Mouse (Mus musculus): ENCODE measurements at regions not wholly inside any gene's neighbourhood (a gene's known extent, or its start where the extent isn't known, plus 50 kb on each side); places are given as distances from the start of the nearest gene placed in this dataset.

DNA sequence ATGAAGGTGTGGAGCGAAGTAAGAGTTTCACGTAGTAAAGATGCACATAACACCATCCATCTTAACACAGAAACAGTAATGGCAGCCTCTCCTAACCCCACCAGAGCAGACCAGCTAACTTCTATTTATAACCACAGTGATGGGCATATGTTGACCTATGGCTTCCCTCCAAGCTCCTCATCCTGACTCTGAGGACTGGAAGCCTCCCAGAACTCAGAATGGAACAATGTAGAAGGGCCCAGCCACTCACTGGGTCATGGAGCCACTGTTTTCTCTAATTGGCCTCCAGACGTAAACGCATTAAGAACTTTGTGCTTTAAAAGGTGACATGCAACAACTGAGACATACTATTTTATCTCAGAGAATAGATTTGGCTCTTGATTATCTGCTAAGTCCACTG lies 77.0 kb downstream of the Irs2 start:
- no peaks in the 10 kb centered on the region for H3K36me3 ChIP-seq
- H3K27me3 ChIP-seq (replicated peaks) = 0 out of 2 replicates have a peak, but pooled peaks cover 11% of the 10 kb centered on the region
- no peak overlapping the region for H3K27ac ChIP-seq (ENCODE audit: poor library complexity, severe bottlenecking)
- ATAC-seq (ENCODE audit: insufficient number of reproducible peaks, low FRiP score) = no peak
- H3K4me3 ChIP-seq = no peak overlapping the region
- H3K4me2 ChIP-seq = no peak overlapping the region
- H3K9me3 ChIP-seq (replicated peaks) = no peaks in the 10 kb centered on the region
- H3K9ac ChIP-seq = no peak overlapping the region
- H3K4me1 ChIP-seq (replicated peaks) = peaks cover 33% of the 10 kb centered on the region
- 80% methylated on average over 4 of the region's 4 CpGs for WGBS

DNA sequence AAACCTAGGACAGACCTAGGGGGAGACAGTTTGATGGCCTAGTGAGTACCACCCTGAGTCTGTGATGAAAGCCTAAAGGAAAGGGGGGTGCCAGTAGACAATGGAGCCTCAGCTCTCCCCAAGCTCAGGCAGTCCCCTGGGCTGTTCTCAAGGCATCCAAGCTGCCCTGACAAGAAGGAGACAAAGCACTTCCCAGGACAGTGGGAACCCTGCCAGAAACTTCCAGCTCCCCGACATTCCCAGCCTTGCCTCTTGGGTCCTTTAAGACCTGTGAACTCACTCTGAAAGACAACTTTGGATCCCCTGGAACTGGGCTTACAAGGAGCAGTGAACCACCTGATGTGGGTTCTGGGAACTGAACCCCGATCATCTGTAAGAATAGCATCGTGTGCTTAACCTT lies 79.4 kb downstream of the Irs2 start:
- 0 out of 2 replicates have a peak, but pooled peaks cover 6% of the 10 kb centered on the region for H3K27me3 ChIP-seq (replicated peaks)
- ATAC-seq (ENCODE audit: insufficient number of reproducible peaks, low FRiP score) = no peak
- 72% methylated on average over 3 of the region's 3 CpGs for WGBS
- H3K9ac ChIP-seq = no peak overlapping the region
- no peak overlapping the region for H3K4me3 ChIP-seq
- no peak overlapping the region for H3K4me2 ChIP-seq
- no peaks in the 10 kb centered on the region for H3K36me3 ChIP-seq
- peak overlapping the region; percentile 35; the same call in 1 of the 2 replicates for H3K27ac ChIP-seq (ENCODE audit: poor library complexity, severe bottlenecking)
- no peaks in the 10 kb centered on the region for H3K9me3 ChIP-seq (replicated peaks)
- H3K4me1 ChIP-seq (replicated peaks) = peaks cover 51% of the 10 kb centered on the region

DNA sequence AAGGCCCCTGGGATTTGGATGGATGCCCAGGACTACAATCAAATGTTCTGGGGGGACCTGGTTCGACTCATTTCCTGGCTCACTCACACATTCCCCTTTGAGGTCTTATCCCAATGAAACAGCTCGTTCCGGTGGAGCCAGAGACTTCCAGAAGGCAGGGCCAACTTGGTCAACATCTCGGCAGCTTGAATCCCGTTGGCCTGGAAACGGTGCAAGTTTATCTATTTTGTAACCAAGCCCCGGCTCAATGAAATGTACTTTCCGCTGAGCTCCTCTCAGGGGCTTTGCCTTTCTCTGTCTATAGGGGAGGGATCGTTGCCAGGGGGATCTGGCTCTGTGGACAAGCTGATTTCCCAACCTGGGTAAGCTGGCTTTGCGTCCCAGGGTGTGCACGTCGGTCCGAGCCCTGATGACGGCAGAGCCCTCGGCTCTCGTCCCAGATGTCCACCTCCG lies 79.9 kb downstream of the Irs2 start:
- ATAC-seq (ENCODE audit: insufficient number of reproducible peaks, low FRiP score) = peak; percentile 38
- no peak overlapping the region for H3K4me2 ChIP-seq
- H3K27me3 ChIP-seq (replicated peaks) = 0 out of 2 replicates have a peak, but pooled peaks cover 4% of the 10 kb centered on the region
- no peak overlapping the region for H3K9ac ChIP-seq
- peak overlapping the region; percentile 35; the same call in 1 of the 2 replicates for H3K27ac ChIP-seq (ENCODE audit: poor library complexity, severe bottlenecking)
- H3K36me3 ChIP-seq = no peaks in the 10 kb centered on the region
- H3K4me1 ChIP-seq (replicated peaks) = peaks cover 56% of the 10 kb centered on the region
- 57% methylated on average over 17 of the region's 17 CpGs for WGBS
- H3K4me3 ChIP-seq = no peak overlapping the region
- H3K9me3 ChIP-seq (replicated peaks) = no peaks in the 10 kb centered on the region

DNA sequence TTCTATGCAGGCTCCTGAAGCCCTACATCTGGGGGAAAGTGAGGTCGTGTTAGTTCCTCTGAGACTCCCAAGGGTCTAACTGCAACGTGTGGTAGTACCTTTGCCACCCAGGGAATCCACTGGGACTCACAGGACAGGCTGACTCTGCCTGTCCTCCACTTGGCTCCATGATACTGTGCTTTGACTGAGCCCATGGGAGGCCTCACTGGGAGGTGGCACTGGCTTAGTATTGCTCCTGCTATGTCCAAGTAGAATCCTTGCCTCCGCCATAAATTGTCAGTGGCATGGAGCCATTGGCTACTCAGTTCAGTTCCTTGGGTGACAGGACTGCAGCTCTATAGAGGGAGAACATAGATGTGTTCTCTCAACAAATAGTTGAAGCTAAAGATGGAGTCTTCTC lies 81.1 kb downstream of the Irs2 start:
- no peak for ATAC-seq (ENCODE audit: insufficient number of reproducible peaks, low FRiP score)
- Histone ChIP-seq H3K9ac (no peak overlapping the region), H3K4me3 (no peak overlapping the region), H3K27ac (ENCODE audit: poor library complexity, severe bottlenecking) (no peak overlapping the region), H3K4me2 (no peak overlapping the region), H3K36me3 (no peaks in the 10 kb centered on the region), H3K27me3 (replicated peaks) (no peaks in the 10 kb centered on the region), H3K9me3 (replicated peaks) (no peaks in the 10 kb centered on the region), H3K4me1 (replicated peaks) (peaks cover 68% of the 10 kb centered on the region)
- 60% methylated on average over 3 of the region's 3 CpGs for WGBS

DNA sequence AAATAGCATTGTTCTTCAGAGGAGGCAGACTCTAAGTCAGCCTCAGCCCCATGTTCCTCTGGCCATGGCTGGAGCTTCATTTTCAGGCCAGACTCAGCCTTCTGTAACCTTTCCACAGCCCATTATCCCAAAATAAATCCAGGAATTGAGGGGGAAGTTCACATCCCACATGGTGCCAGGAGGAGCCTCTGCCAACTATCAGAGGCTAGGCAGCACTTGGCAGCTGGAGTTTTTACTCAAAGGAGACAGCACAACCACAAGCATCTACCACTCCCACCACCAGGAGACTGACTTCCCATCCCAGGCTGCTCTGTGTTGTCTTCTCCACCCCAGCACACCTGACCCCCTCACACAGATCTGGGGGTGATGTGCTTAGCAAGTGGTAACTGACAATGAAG lies 81.7 kb downstream of the Irs2 start:
- ATAC-seq (ENCODE audit: insufficient number of reproducible peaks, low FRiP score) = no peak
- Histone ChIP-seq H3K9me3 (replicated peaks) (no peaks in the 10 kb centered on the region), H3K4me1 (replicated peaks) (peaks cover 74% of the 10 kb centered on the region), H3K4me3 (no peak overlapping the region), H3K27ac (ENCODE audit: poor library complexity, severe bottlenecking) (no peak overlapping the region), H3K9ac (0 out of 2 replicates have a peak overlapping the region, but pooled peaks have one; percentile 8), H3K4me2 (no peak overlapping the region), H3K36me3 (no peaks in the 10 kb centered on the region), H3K27me3 (replicated peaks) (no peaks in the 10 kb centered on the region)

DNA sequence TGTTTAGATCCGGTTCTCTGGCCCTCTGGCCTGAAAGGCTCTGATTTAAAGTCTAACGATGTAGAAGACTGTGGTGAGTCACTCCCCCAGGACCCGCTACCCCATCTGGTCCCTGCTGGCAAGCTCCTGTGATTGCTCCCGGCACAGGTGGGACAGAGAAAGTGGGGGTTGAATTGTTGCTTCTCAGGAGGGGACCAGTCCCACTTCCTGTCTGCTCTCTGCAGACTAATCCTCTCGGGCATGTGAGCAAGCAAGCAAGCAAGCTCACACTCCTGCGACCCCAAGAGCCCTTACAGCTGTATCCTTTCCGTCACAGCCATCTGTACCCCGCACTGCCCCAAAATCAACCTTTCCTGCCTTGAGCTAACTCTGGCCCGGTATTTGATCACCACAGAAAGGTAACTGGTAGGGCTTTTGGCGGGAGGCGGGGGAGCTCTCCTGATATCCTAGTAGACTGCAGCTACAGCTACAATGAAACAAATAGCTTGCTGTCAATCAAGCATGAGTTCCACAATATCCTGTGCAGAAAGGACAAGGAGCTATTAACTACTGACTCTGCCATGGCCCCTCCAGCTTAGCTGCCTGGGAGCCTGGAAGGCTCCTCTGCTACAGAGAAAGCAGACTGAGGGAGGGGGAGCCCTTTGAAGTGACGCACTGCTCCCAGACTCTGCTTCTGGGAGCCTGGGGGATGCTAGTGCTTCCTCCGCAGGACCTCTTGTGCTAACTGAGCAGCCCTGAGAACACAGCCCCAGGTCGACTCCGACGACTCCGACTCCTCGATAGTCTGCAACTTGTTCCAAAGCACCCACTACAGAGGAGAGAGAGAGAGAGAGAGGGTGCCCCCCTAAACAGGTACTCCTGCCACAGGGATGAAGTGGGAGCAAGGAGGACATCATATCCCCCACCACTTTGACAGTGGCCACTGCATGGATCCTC lies 82.4 kb downstream of the Irs2 start:
- Histone ChIP-seq H3K27ac (ENCODE audit: poor library complexity, severe bottlenecking) (peak overlapping the region; percentile 82), H3K4me2 (peak overlapping the region; percentile 40), H3K4me3 (no peak overlapping the region), H3K9me3 (replicated peaks) (no peaks in the 10 kb centered on the region), H3K27me3 (replicated peaks) (no peaks in the 10 kb centered on the region), H3K36me3 (no peaks in the 10 kb centered on the region), H3K4me1 (replicated peaks) (peaks cover 79% of the 10 kb centered on the region), H3K9ac (peak overlapping the region; percentile 61)
- 12% methylated on average over 18 of the region's 18 CpGs for WGBS
- ATAC-seq (ENCODE audit: insufficient number of reproducible peaks, low FRiP score) = no peak

DNA sequence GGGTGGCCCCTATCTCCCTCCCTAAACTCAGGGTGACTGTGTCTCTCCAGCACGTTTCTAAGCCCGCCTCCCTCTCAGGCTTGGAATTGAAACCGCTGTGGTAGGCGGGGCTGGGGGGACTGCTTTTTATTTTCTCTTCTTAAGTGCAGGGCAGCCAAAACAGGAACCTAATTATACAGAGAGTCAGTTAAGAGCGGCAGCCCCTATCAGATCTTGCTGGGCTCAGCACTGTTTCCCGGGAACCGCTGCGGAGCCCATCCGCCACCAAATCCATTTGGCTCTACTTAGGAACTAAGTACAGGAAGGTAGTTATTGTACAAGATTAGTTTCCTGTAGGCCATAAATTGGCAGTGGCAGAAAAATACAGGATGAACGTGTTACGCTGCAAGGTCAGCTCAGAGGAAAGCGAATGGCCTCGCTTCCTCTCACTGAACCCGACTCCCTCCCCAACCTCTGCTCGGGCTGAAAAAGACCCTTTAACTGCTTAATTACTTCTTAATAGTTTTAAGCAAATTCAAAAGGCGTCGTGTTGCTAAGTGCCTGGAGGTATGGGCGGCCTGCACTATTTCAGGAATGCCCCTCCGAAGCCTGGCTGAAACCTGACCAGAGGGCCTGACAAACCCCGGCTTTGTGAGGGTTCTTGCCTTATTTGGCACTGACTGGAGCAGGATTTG lies 83.6 kb downstream of the Irs2 start:
- Histone ChIP-seq H3K9me3 (replicated peaks) (no peaks in the 10 kb centered on the region), H3K27ac (ENCODE audit: poor library complexity, severe bottlenecking) (peak overlapping the region; percentile 82), H3K4me1 (replicated peaks) (peaks cover 91% of the 10 kb centered on the region), H3K4me3 (no peak overlapping the region), H3K9ac (peak overlapping the region; percentile 61; the same call in 1 of the 2 replicates), H3K4me2 (peak overlapping the region; percentile 40), H3K27me3 (replicated peaks) (no peaks in the 10 kb centered on the region), H3K36me3 (no peaks in the 10 kb centered on the region)
- WGBS = 2% methylated on average over 20 of the region's 20 CpGs
- 0 out of 2 replicates have a peak, but pooled peaks have one; percentile 12 for ATAC-seq (ENCODE audit: insufficient number of reproducible peaks, low FRiP score)

DNA sequence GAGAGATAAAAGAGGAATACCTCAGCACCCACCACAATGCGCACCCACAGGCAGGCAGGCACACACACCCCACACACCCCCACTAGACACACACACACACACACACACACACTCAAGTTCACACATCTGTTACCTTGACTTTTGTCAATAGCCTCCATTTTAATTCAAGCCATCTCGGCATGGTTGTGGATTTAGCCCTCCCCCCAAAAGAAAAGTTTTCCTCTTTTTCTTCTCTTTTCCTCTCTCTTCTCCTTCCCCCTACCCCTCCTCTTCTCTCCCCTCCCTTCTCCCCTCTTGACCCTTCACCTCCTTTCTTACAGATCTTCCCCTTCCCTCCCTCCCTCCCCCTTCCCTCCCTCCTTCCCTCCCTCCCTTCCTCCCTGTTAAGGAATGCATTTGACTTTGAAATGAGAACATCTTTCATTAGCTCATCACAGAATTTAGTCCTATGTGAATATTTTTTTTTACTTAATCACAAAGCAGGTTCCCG lies 84.2 kb downstream of the Irs2 start:
- no peaks in the 10 kb centered on the region for H3K27me3 ChIP-seq (replicated peaks)
- WGBS = 12% methylated on average over 3 of the region's 3 CpGs
- no peaks in the 10 kb centered on the region for H3K9me3 ChIP-seq (replicated peaks)
- no peaks in the 10 kb centered on the region for H3K36me3 ChIP-seq
- H3K4me3 ChIP-seq = no peak overlapping the region
- peaks cover 91% of the 10 kb centered on the region for H3K4me1 ChIP-seq (replicated peaks)
- H3K27ac ChIP-seq (ENCODE audit: poor library complexity, severe bottlenecking) = peak overlapping the region; percentile 82; the same call in 1 of the 2 replicates
- H3K9ac ChIP-seq = 0 out of 2 replicates have a peak overlapping the region, but pooled peaks have one; percentile 1
- peak overlapping the region; percentile 40 for H3K4me2 ChIP-seq
- no peak for ATAC-seq (ENCODE audit: insufficient number of reproducible peaks, low FRiP score)

DNA sequence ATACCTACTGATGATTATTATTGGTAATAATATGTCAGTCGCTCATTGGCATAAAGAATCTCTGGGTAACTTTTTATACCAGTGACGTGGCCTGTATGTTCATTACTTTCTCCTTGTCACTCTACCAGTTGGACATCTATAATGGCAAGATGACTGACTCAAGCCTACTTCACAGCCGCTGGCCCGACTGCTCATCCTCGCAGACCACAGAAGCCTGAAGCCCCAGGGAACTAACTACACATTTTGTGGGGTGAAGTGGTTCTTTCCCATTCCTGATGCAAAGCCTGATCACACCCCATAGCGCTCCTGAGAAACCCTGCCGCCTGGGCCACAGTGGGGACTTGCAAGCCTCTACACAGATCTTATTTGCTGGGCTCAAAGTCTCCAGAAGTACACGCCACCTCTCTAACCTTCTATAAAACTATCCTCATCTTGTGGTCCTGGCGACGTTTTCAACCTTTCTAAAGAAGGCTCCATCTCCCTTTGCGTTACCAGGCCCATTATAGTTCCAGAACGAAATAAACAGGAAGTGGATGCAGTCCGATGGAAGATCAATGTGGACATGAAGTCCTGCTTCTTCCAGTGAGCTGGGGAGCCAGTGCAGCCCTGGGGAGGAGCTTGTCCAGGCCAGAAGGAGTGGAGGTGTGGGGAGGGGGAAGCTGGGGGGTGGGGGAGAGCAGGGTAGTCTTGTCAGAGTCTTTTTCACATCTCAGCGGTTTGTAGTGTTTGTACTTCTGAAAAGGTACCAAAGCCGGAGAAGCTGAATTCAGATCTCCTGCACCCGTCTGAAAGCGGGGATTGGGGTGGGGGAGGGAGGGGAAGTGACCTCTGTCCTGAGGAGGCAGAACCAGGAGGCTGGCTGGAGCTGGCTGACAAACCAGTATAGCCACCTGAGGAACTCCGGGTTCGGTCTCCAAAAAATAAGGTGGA lies 84.9 kb downstream of the Irs2 start:
- H3K4me1 ChIP-seq (replicated peaks) = peaks cover 84% of the 10 kb centered on the region
- no peaks in the 10 kb centered on the region for H3K36me3 ChIP-seq
- H3K27ac ChIP-seq (ENCODE audit: poor library complexity, severe bottlenecking) = peak overlapping the region; percentile 82; the same call in 1 of the 2 replicates
- H3K4me2 ChIP-seq = peak overlapping the region; percentile 40; the same call in 1 of the 2 replicates
- H3K9me3 ChIP-seq (replicated peaks) = no peaks in the 10 kb centered on the region
- 0 out of 2 replicates have a peak, but pooled peaks cover 6% of the 10 kb centered on the region for H3K27me3 ChIP-seq (replicated peaks)
- ATAC-seq (ENCODE audit: insufficient number of reproducible peaks, low FRiP score) = no peak
- 0 out of 2 replicates have a peak overlapping the region, but pooled peaks have one; percentile 1 for H3K9ac ChIP-seq
- 43% methylated on average over 19 of the region's 19 CpGs for WGBS
- H3K4me3 ChIP-seq = no peak overlapping the region
